Mouse (Mus musculus): Measurements from ENCODE around the gene Olfr491.

The Olfr491 gene

GRCm38 (mm10) chr7:108313151-108313550 lies at the start of gene Olfr491:
Olfr491 (plus strand) TSS chr7:108313451.
- no peak for DNase-seq (ENCODE audit: low read depth, low spot score)

DNA sequence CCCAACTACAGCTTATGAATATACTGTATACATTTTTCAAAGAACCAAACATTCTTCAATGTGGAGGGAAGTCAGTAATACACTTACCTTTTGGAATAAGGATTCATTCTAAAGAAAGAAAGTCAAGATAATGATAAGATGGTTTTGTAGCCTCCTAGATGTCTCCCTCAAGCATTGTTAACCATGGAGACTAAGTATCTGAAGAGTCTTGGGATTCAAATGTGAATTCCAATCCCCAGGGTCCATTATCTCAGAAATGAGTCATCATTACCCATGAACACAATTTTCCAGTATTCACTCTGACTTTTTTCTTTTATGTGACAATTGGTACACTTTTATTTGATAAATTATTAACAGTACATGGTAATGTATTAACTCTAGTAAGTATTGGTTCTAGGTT lies 24.4 kb upstream of the Olfr491 start, which contains the start of gene Olfr490:
Olfr490 (minus strand) TSS at position 101 of the 400 bp plus-strand sequence.
- DNase-seq (ENCODE audit: low read depth, low spot score): no peak

- no peak for DNase-seq (ENCODE audit: low read depth, low spot score)
Observed at GRCm38 (mm10) chr7:108323574-108323973, 10.3 kb downstream of the Olfr491 start, which contains the start of gene Olfr492. Olfr492 (minus strand) TSS chr7:108323674.

- DNase-seq (ENCODE audit: low read depth, low spot score): no peak
Observed at GRCm38 (mm10) chr7:108346879-108347278, 33.6 kb downstream of the Olfr491 start, which contains the start of gene Olfr493. Olfr493 (minus strand) TSS chr7:108346979.

- DNase-seq (ENCODE audit: low read depth, low spot score): no peak
Observed at GRCm38 (mm10) chr7:108365035-108365434, 51.8 kb downstream of the Olfr491 start, which contains the start of gene Olfr494. Olfr494 (plus strand) TSS chr7:108365335.
